Mouse (Mus musculus): ENCODE data around the gene Akt2. TPM values are rescaled to one million over a fixed set of nuclear protein-coding genes. Genes with fewer than 3 reads are reported as not detected.

Gene Akt2
- total RNA-seq (2012; rRNA removed) (69.0 and 73.5 TPM in 2 replicates), polyA plus RNA-seq (2012; ENCODE audit: insufficient read depth in 1 of 2, insufficient read length in 2 of 2, low read depth in 1 of 2, low replicate concordance in 2 of 2, missing spikeins in 1 of 2) (100 to 1,000 TPM in 1 of 2 experiments, not detected in 1; 127 TPM)

DNA sequence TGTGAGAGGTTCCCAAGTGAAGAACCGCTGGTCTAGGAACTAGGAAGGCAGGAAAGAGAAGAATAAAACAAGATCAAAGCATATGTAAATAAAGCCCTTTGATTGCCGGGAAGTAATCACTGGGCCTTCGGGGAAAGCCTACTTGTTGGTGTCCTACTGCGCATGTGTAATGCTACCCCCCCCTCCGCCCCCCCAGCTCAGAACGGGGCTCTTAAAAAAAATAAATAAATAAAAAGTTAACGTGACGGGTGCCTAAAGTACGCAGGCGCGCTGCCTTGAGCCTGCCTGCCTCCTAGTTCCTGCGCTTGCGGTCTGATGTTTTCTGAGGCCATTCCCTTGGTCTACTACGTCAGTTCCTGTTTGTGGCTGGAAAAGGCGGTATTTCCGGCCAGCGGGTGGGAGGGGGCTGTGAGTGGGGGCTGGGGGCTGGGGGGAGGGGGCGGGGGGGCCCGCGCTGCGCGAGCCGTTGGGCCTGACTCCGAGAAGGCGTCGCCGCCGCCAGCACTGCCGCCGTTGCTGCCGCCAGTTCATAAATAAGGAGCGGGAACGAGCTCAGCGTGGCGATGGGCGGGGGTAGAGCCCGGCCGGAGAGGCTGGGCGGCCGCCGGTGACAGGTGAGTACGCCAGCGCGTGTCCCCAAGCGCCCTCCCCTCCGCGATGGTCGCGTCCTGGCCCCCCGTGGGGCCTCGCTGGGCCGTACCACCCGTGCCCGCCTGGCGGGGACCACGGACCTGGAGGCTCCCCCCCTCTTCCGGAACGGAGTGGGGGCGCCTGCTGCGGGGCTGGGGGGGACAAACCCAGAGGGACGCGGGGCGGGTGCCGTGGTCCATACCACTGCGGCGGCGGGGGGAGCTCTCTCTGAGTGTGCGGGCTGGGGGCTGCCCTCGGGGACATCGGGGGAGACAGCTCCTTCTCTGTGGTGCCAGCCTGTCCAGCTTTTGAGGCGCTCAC lies at the start of gene Akt2:
Gene Akt2, plus strand, starts transcription at position 287 of the 951 bp plus-strand sequence.
- H3K36me3 ChIP-seq (ENCODE audit: control insufficient read depth in 1 of 2, insufficient read depth in 2 of 2, low read length in 2 of 2), result peaks cover 0 to 6% of the 10 kb centered on the region in 2 experiments; a peak in 1 of 4 replicates
- TF ChIP-seq MXI1 (IDR thresholded peaks at IDR 0.05; ENCODE audit: low read depth, low read length) (peak; percentile 14), MYB (IDR thresholded peaks at IDR 0.05; ENCODE audit: low read depth, low read length) (0 out of 2 replicates have a peak, but pooled peaks have one; percentile 8), POLR2AphosphoS5 (IDR thresholded peaks at IDR 0.05; ENCODE audit: borderline replicate concordance, low read depth, low read length) (no peak), RAD21 (IDR thresholded peaks at IDR 0.05; ENCODE audit: low read depth, low read length) (no peak), EP300 (IDR thresholded peaks at IDR 0.05; ENCODE audit: low read depth in 1 of 2, low read length in 2 of 2) (peak in 1 of 2 experiments; percentile 38; a peak in 2 of 4 replicates), TBP (IDR thresholded peaks at IDR 0.05; ENCODE audit: low read depth, low read length) (peak; percentile 42; the same call in 1 of the 2 replicates), RCOR1 (IDR thresholded peaks at IDR 0.05; ENCODE audit: low read depth, low read length) (no peak), TAL1 (IDR thresholded peaks at IDR 0.05; ENCODE audit: low read length) (no peak), MEF2A (IDR thresholded peaks at IDR 0.05; ENCODE audit: extremely low read depth, insufficient replicate concordance, low read depth, low read length, poor library complexity, severe bottlenecking) (no peak), USF2 (IDR thresholded peaks at IDR 0.05; ENCODE audit: borderline replicate concordance in 1 of 2, insufficient read depth in 1 of 2, low read depth in 1 of 2, low read length in 2 of 2) (no peak), GABPA (IDR thresholded peaks at IDR 0.05; ENCODE audit: low read depth, low read length) (no peak), ZKSCAN1 (IDR thresholded peaks at IDR 0.05; ENCODE audit: low read depth, low read length) (no peak), POLR2AphosphoS2 (IDR thresholded peaks at IDR 0.05; ENCODE audit: low read length) (no peak; the same call in 1 of the 2 replicates), ETS1 (IDR thresholded peaks at IDR 0.05; ENCODE audit: low read depth, low read length) (peak; percentile 53), ZNF384 (IDR thresholded peaks at IDR 0.05; ENCODE audit: low read depth, low read length) (peak; percentile 99), TCF12 (IDR thresholded peaks at IDR 0.05; ENCODE audit: low read depth, low read length) (no peak), NRF1 (IDR thresholded peaks at IDR 0.05; ENCODE audit: insufficient read depth, low read depth, low read length, poor library complexity, severe bottlenecking) (peak; percentile 89), KAT2A (conservative IDR thresholded peaks at IDR 0.05; ENCODE audit: low read depth, low read length) (peak; percentile 64; the same call in 1 of the 2 replicates), USF1 (IDR thresholded peaks at IDR 0.05; ENCODE audit: low read depth, low read length) (peak; percentile 27; the same call in 1 of the 2 replicates), CTCF (IDR thresholded peaks at IDR 0.05 in 2 of 3, conservative IDR thresholded peaks at IDR 0.05 in 1 of 3; ENCODE audit: control insufficient read depth in 1 of 3, insufficient read depth in 1 of 3, low read depth in 2 of 3, low read length in 3 of 3, poor library complexity in 1 of 3, severe bottlenecking in 1 of 3) (no peak), NELFE (IDR thresholded peaks at IDR 0.05; ENCODE audit: low read depth, low read length) (peak; percentile 46), ZMIZ1 (IDR thresholded peaks at IDR 0.05; ENCODE audit: low read depth, low read length) (0 out of 2 replicates have a peak, but pooled peaks have one; percentile 23), HCFC1 (IDR thresholded peaks at IDR 0.05; ENCODE audit: low read depth, low read length) (peak; percentile 88), ELF1 (IDR thresholded peaks at IDR 0.05; ENCODE audit: low read depth, low read length) (peak; percentile 75; the same call in 1 of the 2 replicates), MYC (IDR thresholded peaks at IDR 0.05; ENCODE audit: low read depth, low read length) (no peak), ZC3H11A (IDR thresholded peaks at IDR 0.05; ENCODE audit: low read depth, low read length) (no peak), MAFK (IDR thresholded peaks at IDR 0.05; ENCODE audit: borderline replicate concordance, low read depth, low read length) (no peak), JUND (IDR thresholded peaks at IDR 0.05; ENCODE audit: low read depth, low read length) (no peak), UBTF (IDR thresholded peaks at IDR 0.05; ENCODE audit: borderline replicate concordance, insufficient read depth, low read depth, low read length) (no peak), BHLHE40 (IDR thresholded peaks at IDR 0.05; ENCODE audit: borderline replicate concordance, low read depth, low read length) (0 out of 2 replicates have a peak, but pooled peaks have one; percentile 32), POLR2A (IDR thresholded peaks at IDR 0.05; ENCODE audit: control insufficient read depth in 1 of 2, insufficient read depth in 1 of 2, low read depth in 1 of 2, low read length in 2 of 2, poor library complexity in 1 of 2) (peak; percentile 55 to 61; a peak in 3 of 4 replicates), MAX (IDR thresholded peaks at IDR 0.05; ENCODE audit: low read length) (peak; percentile 52; the same call in 1 of the 2 replicates), GATA1 (IDR thresholded peaks at IDR 0.05; ENCODE audit: low read depth, low read length) (no peak)

More for the DNA sequence above, at the start of gene Akt2:
- Histone ChIP-seq H3K9me3 (replicated peaks; ENCODE audit: insufficient read depth, low read length) (no peaks in the 10 kb centered on the region), H3K27ac (ENCODE audit: control insufficient read depth, low read depth, low read length) (peak within 1 kb of the TSS; percentile 100), H3K9ac (ENCODE audit: control insufficient read depth, low read depth, low read length, poor library complexity, severe bottlenecking) (peak within 1 kb of the TSS; percentile 97), H3K4me3 (ENCODE audit: control insufficient read depth in 1 of 2, insufficient read depth in 1 of 2, low read depth in 2 of 2, low read length in 2 of 2) (peak within 1 kb of the TSS; percentile 79 to 91), H3K27me3 (ENCODE audit: control insufficient read depth in 1 of 2, insufficient read depth in 2 of 2, low read length in 2 of 2) (no peaks in the 10 kb centered on the region), H3K4me1 (ENCODE audit: control insufficient read depth in 1 of 2, insufficient read depth in 2 of 2, low read length in 2 of 2) (peaks cover 0 to 15% of the 10 kb centered on the region in 2 experiments; a peak in 2 of 4 replicates), H3K79me2 (ENCODE audit: control insufficient read depth, insufficient read depth, low read length, poor library complexity) (peaks cover 46% of the 10 kb centered on the region)
- DNase-seq (ENCODE audit: low read depth, low spot score), result peak; percentile 98
